Mouse (Mus musculus) heart, adult 18-20 months (tissue): Measurements from ENCODE around the gene Hoxb4. TPM values are rescaled to one million over a fixed set of nuclear protein-coding genes. Genes with fewer than 3 reads are reported as not detected.

Source experiments
- DNase-seq, 2 experiments: peaks; one replicate each; pipeline ENCODE4 v3.0.0; 2021 to 2022; ENCODE audit warnings: mixed read lengths in 1 of 2
- total RNA-seq, 2 experiments: library from RNA; stranded (reverse); gene quantifications; 2 replicates each; pipeline ENCODE4 v1.2.3; 2021

Hoxb4 gene
- total RNA-seq, 2 experiments from 2014 or later, result 0.62 to 0.64 TPM

- DNase-seq, result no peak
Measured at GRCm38 (mm10) chr11:96284774-96285734, 33.0 kb upstream of the Hoxb4 start.

DNA sequence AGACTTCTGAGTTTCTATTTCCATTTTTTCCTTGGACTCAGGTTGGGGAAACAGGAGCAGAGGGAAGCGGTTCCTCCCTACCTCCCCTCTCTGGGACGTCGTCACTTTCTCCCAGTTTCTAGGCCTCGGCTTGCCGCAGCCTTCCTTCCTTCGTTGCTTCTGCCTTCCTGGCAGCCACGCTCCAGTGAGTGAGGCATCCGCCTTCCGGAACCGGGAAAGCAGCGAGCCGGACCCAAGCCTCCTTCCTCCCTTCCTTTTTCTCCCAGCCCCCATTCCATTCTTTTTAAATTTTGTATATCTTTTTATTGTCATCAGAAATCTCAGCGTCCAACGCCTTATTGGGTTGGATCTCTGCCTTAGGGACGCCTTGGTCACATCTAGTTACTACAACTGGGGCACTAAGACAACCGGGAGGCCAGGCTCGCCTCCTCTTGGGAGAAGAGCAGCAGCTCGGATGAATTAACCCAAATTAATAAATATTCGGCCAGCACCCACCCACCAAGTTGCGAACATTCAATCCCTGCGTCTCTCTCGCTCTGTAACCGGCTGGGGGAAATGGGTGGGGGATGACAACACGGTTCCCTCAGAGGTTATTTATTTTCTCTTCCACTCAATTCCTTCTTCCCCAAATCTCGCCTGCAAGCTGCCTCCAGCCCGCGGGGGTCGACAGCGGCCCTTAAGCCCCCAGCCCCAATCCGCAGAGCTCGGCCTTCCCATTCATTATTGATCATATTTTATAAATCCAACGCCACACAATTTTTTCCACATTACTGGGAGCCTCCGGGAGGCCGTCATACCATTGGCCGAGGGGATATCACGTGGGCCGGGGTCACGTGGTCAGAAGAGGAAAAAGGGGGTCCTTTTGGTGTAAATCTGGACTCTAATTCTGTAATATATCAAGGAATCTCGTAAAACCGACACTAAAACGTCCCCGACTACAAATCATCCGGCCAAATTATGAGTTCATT, 32.0 kb upstream of the Hoxb4 start, which contains the start of gene Hoxb7:
Gene Hoxb7 (plus strand): TSS at position 853 of the 968 bp plus-strand sequence.
- peak in 1 of 2 experiments; percentile 29 for DNase-seq

DNA sequence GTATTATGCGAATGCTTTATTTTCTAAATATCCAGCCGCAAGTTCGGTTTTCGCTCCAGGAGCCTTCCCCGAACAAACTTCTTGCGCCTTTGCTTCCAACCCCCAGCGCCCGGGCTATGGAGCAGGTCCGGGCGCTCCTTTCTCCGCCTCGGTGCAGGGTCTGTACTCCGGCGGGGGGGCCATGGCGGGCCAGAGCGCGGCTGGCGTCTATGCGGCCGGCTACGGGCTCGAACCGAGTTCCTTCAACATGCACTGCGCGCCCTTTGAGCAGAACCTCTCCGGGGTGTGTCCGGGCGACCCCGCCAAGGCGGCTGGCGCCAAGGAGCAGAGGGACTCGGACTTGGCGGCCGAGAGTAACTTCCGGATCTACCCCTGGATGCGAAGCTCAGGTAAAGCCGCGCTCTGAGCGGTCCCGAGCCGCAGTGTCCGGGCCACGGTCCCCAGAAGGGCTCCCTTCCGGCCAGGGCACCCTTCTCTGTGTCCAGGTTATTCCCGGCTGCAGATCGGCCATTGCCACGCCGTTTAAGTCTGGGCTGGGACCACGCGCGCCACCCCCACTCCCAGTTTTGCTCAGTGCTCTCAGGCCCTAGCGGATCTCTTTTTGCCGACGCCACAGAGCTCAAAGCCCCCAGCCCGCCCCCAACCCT, 31.2 kb upstream of the Hoxb4 start:
- no peak for DNase-seq

- DNase-seq, result no peak
Measured at GRCm38 (mm10) chr11:96287411-96287810, 30.7 kb upstream of the Hoxb4 start.

GRCm38 (mm10) chr11:96288455-96289221, 29.4 kb upstream of the Hoxb4 start:
- no peak for DNase-seq

GRCm38 (mm10) chr11:96289293-96289692, 28.8 kb upstream of the Hoxb4 start:
- no peak for DNase-seq

GRCm38 (mm10) chr11:96289837-96290236, 28.2 kb upstream of the Hoxb4 start:
- DNase-seq, result no peak

DNA sequence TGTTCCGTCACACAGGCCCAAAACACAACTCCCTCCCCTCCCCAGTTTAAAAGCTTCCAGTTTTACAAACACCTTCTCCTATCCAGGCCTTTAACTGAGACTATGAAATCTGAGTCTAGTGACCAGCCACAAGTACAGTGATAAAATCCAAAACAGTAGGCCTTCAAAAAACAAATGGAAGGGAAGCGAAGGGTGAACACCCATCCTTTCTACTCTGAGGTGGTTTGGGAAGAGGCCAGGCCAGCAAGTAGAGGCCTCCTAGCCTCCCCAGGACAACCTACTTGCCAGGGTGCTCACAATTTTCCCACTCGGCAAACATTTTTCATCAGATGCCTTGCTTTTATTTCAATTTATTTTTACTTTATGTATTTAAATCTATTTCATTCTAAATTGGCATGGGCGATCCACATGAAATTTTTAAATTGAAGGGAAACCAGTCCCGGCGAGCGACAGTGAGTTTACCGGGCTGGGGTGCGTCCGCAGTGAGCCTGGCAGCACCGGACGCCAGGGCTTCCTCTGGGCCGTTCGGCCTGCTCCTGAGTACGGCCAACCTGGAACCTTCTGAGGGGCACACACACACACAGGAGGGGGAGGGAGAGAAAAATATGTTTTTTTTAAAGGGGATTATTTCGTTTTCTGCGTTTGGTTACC, 27.2 kb upstream of the Hoxb4 start:
- DNase-seq, result no peak

DNA sequence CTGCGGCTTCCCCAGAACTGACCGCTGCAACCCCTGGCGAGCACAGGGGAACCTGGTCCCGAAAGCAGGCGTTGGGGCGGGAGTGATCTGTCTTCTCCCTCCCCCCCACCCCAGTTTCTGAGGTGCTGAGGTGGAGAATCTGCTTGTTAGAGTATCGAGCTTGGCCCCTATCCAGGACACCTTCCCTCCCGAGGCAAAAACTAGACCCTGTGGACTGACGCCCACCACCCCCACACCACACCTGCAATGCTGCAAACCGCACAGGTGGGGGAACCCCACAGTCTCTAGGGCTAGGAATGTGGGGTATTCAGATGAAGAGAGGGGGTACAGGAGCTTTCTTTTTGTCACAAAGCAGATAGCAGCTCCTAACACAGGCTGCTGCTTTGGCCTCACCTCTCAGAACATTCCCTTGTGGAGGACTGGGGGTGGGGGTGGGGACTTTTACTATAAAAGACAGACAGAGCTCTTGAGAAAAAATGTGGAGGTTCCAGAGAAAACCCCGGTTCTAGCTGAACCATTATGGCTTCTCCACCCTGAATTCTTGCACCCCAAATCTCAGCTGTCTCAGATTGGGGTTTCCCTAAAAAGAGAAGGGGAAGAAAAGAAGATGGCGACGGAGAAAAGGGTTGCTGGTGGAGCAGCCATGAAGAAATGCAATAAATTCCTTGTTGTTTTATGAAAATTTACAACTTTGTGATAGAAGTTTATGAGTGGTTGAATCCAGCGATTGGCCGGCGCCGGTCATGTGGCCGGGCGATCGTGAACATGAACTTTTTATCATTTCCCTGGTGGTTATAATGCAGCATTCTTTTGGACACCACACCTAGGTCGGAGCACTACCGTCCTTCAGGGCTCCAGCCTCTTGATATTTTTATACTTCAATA, 26.1 kb upstream of the Hoxb4 start, which contains the start of gene Hoxb6:
Gene Hoxb6 (plus strand): TSS at position 796 of the 884 bp plus-strand sequence.
- no peak for DNase-seq

DNA sequence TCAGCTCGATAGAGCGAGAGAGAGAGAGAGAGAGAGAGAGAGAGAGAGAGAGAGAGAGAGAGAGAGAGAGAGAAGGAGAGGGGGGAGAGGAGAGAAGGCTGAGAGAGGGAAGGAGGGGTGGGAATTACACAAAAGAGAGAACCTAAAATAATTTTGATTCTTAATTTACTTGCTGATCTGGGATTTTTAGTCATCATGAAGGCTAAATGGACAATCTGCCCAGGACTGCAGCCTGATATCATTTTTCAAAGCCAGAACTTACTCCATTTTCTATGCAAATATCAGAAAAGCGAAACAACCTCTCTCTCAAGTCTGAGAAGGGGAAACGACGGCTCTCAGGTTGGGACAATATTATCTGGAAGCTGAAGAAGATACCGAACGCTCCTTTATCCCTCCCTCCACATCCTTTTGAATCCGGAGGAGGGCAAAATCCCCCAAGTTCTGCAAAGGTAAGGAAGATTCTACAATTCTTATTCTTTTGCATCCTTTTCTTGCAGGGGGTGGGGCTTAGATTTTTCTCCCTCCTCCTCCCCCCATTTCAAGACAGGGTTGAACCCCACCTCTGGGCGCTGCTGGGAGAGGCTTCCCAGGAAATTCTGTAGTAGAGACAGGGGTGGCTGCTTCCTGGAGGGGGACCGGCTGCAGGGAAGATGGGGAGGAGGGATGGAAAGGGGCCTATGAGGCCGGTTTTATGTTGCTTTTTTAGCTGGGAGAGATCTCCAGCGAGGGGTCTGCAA, 25.3 kb upstream of the Hoxb4 start:
- no peak for DNase-seq

DNA sequence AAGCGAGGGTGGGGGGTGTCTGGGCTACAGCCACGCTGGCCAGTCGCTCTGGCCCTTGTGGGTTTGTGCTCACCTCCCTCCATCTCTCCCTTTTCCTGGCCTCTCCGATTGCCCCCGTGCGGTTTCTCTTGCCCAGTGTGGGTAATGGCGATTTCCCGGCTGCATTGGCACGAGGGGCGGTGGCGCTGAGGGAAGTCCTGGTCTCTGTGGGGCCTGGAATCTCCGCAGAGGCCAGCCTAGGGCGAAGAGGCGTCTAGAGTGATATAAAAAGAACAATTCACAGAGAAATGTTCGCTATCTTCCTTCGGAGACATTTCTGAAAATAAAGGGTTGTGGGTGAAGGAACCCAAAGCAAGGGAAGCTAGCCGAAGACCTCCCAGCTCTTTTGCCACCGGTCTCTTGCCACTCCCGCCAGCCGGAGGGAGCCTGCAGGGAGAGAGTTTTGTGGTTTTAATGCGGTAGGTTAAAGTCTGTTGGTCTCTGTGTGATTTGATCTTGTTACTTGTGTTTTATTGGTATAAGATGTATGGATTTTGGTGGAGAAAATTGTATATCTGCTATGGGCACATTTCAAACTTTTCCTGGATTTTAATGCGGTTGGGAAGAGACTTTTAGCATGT, 24.7 kb upstream of the Hoxb4 start:
- DNase-seq, result no peak

DNA sequence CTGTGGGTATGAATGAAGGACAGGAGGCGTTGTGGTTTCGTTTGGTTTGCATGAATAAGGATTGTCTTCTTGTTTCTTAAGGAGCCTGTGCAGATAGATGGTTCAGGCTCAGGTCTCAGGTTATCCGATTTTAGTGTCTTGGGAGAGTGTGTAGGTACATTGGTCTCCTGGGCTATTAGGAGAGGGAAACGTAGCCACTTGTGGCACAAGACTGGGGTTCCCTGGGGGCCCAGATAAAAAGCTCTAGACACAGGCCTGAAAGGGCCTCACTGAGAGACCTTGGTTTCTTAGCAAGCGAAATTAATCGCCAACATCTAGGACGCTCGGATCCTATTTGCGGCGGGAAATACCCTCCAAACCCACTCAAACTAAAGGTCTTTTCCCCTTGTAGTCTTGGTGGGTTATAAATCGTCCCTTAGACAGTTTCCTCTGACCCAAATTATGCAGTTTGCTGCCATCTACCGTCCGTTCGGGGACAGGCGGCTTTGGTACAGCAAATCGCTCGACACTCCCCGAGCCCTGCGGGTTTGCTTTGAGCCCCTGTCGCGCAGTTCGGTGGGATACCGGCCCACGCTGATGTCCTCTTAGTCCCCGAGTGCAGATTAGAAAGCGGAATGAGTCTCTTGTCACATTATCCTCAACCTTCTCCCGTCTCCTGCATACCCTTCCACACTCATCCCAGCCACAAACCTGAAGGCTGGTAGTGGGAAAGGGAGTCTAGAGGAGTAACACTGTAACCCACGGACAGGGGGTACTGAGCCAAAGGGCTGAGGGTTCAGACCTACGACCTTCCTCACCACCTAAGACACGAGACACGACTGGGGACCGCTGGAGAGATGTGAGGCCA, 23.6 kb upstream of the Hoxb4 start:
- peak; percentile 45 to 87 for DNase-seq

- no peak for DNase-seq
Measured at GRCm38 (mm10) chr11:96295092-96295835, 22.8 kb upstream of the Hoxb4 start.

- no peak for DNase-seq
Measured at GRCm38 (mm10) chr11:96296997-96297396, 21.1 kb upstream of the Hoxb4 start.

- DNase-seq, result no peak
Measured at GRCm38 (mm10) chr11:96297428-96297827, 20.6 kb upstream of the Hoxb4 start.

DNA sequence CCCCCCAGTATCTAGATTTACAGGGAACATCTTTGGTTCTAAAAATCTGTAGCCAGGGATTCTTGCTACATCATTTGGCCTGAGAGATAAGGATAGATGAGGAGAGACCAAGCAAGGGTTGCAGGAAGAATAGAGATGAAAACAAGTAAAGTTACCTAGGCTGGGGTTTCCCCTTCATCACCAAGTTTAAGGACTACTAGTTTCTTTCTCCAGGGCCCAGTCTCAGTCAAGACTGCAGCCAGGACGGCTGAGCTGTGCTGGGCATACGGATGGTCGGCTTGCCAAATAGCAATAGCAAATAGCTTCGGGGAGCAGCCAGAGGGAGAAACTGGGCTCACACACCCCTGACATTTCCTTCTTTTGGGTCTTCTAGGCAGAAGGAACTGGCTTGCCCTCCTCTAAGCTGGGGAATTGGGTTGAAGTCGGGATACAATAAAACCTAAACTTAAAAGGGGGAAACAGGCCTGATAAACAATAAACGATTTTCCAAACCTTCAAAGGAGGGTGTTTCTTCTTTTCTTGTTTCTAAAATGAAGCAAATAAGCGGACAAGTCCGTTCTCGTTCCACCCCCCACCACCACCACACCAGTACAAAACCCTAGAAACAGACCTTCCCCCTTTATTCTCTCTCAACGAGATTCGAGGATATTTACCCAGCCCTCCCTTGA, 20.0 kb upstream of the Hoxb4 start:
- DNase-seq, result no peak
